Mouse (Mus musculus): Measurements from ENCODE around the gene Msi2. TPM values are rescaled to one million over a fixed set of nuclear protein-coding genes. Genes with fewer than 3 reads are reported as not detected.

Msi2 gene
- total RNA-seq, 2 experiments from 2014 or later = 116 to 121 TPM

- no peak for DNase-seq (ENCODE audit: low spot score in 2 of 2)
Measured at GRCm38 (mm10) chr11:88419657-88420366, 298.5 kb downstream of the Msi2 start.

DNA sequence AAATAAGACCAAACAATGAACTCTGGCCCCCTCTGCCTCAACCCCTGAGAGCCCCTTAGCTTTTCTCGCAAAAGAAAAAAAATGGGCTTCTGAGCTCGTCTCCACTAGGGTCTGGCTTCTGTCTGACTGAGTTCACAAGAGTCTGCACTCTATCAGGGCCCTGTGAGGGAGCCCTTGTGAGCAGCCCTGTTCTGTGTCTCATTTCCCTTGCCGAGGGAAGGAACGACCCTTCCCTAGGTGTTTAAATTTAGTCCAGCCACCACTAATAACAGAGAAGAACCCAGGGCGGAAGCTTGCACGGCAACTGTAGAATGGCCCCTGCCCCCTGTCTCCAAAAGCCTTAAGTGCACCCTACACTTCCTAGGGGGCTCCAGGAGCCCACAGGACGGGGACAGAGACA is 299.2 kb downstream of the Msi2 start:
- no peak for DNase-seq (ENCODE audit: low spot score in 2 of 2)

DNA sequence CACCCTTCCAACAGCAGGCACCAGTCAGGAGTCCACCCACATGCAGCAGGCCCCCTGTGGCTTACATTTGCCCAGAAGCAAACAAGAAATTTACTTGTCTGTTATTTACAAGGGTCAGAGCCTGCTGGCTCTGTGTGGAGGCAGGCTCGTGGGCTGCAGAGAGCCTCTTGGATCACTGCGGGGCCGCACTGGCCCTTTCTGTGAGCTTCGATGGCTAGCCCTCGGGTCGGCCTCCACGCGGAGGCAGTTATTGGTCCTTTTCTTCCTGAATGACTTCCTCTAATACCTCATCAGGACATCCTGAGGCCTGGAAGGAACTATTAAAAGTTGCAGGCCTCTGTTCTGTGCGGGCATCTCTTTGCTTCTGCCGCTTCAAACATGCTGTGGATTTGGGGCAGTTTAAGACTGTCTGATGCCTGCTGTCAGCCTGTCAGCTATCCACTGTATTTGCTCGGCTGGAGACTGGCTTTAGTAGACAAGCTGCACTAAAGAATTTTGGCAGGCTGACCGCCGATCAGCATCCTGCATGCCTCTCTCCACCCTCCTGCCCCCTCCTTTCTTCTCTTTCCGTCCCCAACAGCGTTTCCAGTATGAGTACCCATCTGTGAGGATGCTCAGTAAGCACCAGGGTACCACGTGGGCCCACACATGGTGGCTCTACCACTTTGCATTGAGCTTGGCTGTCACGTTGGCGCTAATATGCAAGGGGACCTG is 304.0 kb downstream of the Msi2 start:
- no peak for DNase-seq (ENCODE audit: low spot score in 2 of 2)

- peak in 1 of 2 experiments; percentile 49 for DNase-seq (ENCODE audit: low spot score in 2 of 2)
Measured at GRCm38 (mm10) chr11:88412423-88413094, 305.8 kb downstream of the Msi2 start.

- DNase-seq (ENCODE audit: low spot score in 2 of 2) = no peak
Measured at GRCm38 (mm10) chr11:88408305-88408704, 310.0 kb downstream of the Msi2 start.

DNA sequence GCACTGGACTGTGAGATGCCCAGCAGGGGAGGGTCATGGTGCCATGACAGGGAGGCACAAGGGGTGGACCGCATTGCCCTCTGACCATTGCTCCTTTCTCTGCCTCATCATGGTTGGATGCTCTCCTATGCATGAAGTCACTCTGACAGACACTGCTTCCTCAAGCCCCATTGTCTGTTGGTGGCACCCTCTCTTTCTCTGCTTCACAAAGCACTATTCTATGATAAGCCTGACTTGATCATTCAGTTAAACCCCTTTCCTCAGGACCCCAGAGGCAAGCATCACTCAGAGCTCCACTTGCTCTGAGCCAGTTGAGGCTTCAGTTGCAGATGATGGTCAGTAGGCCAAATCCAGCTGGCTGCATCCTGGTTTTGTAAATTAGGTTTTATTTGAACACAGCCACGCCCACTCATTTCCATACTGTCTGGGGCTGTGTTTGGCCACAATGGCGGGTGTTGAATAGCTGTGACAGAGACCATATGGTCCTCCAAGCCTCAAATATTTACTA is 311.9 kb downstream of the Msi2 start:
- no peak for DNase-seq (ENCODE audit: low spot score in 2 of 2)

DNA sequence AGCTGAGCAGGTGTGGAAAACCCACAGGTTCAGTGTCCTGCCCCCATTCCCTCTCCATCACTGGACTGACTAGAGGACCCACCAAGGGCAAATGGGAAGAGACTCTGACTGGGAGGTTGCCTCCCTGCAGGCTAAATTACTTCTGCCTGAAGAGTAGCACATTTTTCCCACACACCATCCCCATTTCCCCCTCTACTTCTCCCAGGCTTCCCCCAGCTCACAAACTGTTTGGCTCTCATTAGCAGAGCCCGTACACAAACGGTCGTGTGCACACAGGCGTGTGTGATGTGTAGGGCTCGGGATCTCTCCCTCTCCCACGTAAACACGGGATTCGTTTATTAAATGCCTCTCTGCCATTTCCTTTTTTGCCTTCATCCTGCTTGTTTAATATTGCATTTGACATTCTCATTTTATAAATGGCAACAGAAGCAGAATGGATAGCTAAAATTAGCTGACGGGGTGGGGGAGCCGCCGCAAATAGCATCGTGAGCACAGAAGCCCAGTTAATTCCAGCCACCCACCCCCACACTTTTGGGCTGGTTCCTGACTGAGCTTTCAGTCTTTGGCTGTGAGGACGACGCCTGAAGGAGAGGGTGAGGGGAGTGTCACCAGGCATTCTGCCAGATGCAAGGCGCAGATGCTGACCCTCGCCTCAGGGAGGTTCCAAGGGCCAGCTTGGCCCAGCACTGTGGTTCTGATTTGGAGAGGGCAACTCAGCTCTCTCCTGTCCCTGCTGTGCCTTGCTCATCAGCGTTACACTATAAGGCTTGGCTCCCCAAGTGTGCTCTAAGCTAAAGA is 313.3 kb downstream of the Msi2 start:
- peak; percentile 54 to 65 for DNase-seq (ENCODE audit: low spot score in 2 of 2)

DNA sequence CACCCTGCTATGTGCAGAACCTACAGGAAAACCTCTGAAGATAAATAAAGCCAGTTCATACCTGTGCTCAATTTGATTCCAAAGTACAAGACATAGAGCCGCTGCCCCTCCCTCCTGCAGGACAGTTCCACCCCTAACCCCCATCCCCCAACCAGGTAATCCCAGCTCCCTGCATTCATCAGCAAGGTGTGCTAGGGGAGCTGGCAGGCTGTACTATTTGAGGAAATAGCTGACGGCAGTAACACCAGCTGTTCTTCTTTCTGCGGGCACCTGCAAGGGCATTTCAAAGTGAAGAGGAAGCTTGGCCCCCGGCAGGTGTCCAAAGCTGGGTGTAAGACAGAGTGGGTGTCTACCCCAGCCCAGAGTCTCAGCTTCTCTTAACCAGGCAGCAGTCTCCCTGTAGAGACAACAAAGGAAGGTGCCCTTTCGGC is 314.1 kb downstream of the Msi2 start:
- no peak for DNase-seq (ENCODE audit: low spot score in 2 of 2)

DNA sequence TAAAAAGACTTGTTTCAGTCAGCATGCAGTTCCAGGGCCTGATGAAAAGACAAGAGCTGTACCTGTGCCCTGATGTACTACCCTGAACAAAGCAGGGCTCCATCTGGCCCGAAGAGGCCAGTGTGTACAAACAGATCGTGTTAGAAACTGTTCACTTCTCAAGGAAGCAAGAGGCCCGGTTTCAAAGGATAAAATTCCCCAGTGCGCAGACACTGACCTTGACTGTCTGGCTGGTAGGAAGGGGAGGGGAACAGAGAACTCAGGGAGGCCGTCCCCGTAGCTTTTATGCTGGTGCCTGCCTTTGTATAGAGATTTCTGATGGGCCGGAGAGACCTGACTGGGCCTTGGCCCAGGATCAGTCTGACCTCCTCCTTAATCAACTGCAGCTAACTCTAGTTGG is 316.0 kb downstream of the Msi2 start:
- DNase-seq (ENCODE audit: low spot score in 2 of 2) = no peak

DNA sequence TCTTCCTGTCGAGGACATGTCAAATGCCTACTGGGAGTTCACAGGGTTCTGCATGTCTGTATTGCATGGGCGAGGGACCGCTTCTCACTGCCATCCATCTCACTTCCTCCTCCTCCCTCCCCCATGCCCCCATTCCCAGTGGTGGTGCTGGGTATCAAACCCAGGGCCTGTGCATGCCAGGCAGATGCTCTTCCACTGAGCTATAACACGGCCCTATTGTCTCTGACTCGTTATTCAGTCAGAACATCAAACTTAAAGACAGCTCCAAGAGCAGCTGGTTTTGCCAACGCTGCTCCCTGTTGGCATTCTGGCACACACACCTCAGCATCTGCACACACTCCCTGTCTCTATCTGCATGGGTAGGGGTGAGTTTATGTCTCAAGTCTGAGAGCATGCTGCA is 317.0 kb downstream of the Msi2 start:
- DNase-seq (ENCODE audit: low spot score in 2 of 2) = no peak

DNA sequence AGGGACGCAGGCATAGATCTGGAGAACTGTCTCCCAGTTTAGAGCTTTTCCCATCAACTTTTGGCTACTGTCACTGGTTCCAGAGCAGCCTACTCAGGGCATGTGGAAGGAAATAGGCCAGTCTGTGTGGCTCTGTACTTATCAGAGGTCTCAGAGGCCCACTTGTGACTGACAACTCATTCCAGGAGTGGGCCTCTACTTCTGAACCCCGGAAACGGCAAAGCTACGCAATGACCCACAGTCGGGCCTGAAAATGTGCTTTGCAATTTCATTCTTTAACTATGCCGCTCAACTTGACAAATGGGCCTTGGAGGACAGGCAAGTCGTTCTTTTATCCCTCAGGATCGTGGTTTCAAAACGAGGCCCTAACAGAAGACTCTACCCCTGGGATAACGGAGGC is 317.4 kb downstream of the Msi2 start:
- no peak for DNase-seq (ENCODE audit: low spot score in 2 of 2)

GRCm38 (mm10) chr11:88400235-88400634 is 318.1 kb downstream of the Msi2 start:
- no peak for DNase-seq (ENCODE audit: low spot score in 2 of 2)

DNA sequence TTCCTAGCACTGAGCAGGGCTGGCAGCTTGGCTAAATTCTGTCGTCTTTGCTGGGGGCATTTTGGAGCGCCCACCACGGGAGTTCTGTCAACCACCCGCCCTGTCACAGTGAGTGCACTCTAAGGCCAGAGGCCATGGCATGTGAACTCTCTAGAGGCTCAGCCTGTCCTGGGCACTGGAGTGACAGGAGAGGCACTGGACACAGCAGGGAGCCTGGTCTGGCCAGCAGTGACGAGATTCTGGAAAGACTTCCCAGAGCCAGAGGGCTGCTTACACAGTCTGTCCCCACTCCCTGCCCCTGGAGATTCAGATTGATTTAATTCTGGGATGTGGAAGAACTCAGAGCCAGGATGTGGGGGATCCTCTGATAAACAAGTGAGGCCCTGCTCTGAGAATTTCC is 318.9 kb downstream of the Msi2 start:
- DNase-seq (ENCODE audit: low spot score in 2 of 2) = no peak

- no peak for DNase-seq (ENCODE audit: low spot score in 2 of 2)
Measured at GRCm38 (mm10) chr11:88399028-88399427, 319.3 kb downstream of the Msi2 start.

DNA sequence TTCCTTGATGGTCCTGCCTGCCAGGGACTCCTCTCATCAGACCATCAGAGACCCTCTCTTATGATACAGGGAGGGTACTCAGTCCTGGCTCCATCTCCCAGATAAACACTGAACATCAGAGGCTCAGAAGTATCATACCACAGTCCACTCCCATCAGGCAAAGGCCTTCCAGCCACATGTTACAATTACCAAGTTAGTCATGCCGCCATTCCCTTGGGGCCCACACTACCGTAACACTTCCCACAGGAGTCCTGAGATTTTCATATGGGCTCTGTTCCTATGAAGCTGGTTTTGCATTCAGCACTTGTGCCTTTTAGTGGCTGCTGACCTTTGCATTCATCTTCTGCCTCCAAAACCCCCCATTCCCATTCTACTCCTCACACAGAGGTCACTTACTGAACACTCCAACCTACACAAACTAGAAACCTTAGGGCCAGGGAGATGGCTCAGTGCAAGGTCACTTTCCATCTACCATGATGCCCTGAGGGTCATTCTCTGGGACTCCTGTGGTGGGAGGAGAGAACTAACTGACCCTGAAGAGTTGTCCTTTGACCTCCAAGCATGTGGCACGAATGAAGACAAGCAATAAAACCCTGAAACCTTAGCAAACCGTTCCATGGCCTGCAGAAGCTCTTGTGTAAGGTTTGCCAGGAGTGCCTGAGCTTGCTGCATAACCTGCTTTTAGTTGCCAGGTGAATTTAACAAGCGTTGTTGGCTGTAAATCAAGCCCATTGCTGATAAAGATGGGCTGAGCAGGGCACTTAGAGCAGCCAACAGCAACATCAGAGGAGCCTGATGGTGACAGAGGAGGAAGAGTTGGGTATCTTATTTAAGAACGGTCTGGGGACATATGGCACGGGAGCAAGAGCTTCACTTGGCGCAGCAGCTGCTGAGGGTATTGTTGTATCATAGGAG is 323.0 kb downstream of the Msi2 start:
- no peak for DNase-seq (ENCODE audit: low spot score in 2 of 2)

DNA sequence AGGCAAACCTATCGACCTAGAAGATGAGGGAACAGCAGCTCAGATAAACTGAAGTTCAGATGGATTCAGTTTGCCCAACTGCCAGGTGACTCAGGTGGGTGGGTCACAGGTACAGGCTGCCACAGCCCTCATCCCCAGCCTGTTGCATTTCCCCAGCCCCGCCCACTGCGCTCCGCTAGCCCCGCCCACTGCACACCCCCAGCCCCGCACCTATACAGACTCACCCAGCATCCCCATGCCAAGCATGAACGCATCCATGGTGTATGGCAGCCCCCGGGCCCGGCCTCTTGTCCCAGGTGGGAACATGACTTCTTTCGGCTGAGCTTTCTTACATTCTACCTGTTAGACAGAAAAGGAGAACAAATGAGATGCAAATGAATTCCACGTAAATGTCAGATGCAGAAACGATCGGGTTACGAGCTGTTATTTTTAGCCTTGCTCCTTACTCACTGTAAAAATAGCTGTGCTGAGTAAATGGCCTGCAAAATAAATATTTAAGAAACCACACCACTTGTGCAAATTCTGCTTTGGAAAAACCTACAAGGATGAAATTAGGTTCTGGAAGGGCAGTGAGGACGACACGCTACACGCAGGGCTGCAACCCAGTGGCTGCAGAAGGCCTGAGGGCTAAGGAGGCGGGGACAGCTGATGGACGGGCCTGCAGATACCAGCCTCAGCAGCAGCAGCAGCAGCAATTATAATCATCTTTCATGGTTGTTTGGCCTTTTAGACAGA is 323.8 kb downstream of the Msi2 start:
- DNase-seq (ENCODE audit: low spot score in 2 of 2) = no peak

DNA sequence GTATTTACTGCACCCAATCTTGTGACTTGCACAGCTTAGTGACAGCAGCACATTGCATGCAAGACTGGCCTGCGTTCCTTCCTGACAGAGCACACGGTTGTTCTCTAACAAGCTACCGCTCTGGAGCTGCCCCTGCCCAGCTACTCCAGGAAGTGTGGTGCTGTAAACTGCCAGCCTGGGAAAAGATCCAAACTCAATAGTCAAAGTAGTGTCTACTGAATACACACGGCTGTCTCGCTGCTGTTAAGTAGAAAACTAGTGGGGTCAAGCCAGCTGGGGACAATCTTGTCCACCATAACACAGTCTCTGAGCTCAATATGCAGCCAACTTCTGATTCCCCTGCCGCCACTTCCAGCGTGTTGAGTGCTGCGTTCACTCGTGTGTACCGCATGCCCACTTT is 325.6 kb downstream of the Msi2 start:
- peak in 1 of 2 experiments; percentile 66 for DNase-seq (ENCODE audit: low spot score in 2 of 2)

DNA sequence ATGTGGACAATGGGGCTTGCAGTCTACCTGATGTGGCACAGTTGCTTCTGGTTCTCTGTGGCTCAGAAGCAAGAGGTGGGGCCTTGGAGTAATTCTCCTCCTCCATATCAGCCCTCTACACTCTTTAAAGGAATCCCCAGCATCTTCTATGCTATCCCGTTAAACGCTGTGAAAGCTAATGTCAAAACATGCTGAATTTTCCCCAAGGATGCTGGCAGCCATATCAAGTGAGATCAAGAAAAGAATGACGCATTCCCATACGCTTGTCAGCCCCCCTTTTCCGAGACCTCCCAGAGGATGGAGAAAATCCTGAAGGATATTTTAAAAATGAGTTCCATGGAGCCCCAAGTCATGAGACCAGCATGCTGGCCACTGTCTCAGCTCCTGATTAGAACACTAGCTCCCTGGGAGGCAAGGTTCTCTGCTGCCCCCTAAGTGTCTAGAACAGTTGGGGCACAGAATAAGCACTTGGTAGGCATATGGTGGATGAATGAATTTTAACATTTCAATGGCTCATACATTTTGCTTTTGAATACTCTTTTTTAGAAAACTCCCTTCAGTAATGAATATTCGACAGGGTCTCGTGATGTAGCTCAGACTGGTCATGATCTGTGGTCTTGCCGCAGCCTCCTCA is 327.0 kb downstream of the Msi2 start:
- no peak for DNase-seq (ENCODE audit: low spot score in 2 of 2)

DNA sequence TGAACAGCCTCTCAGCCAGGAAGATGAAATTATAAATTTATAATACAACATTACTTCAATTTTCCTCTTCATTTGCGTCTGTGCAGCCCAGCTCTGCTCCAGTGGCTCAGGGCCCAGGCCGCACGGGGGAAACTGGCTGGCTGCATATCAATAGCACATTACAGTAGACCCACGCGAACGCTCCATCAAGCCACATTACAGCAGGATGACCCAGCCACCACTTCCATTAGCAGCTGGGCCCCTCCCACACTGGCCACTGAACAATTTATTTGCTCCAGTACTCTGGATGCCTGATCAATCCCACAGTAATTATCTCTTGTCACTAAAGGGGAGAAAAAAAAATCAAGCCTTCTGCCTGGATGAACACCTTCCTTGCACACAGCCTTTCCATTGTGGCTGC is 328.8 kb downstream of the Msi2 start:
- no peak for DNase-seq (ENCODE audit: low spot score in 2 of 2)

All from layer of hippocampus, postnatal 14 days (tissue).